Mouse (Mus musculus): Measurements from ENCODE around the gene Armc2. TPM values are rescaled to one million over a fixed set of nuclear protein-coding genes. Genes with fewer than 3 reads are reported as not detected.
A peak's percentile ranks its signal among the peaks of the same experiment; 100 is the strongest.

Armc2 gene
- polyA plus RNA-seq, 1 experiment = 0.50 TPM

GRCm38 (mm10) chr10:42003576-42003975, 14.7 kb downstream of the Armc2 start:
- no peaks in the 10 kb centered on the region for H3K4me1 ChIP-seq (ENCODE audit: control insufficient read depth, insufficient read depth, low read length)
- no peak for DNase-seq
- H3K27me3 ChIP-seq (replicated peaks; ENCODE audit: control insufficient read depth, insufficient read depth, low read length) = no peaks in the 10 kb centered on the region
- no peak for TF ChIP-seq CTCF (conservative IDR thresholded peaks at IDR 0.05; ENCODE audit: insufficient read depth, insufficient read length, low read depth, low read length)
- no peak for TF ChIP-seq POLR2A (IDR thresholded peaks at IDR 0.05; ENCODE audit: low read depth, low read length)
- H3K36me3 ChIP-seq (ENCODE audit: control insufficient read depth, insufficient read depth, low read length) = no peaks in the 10 kb centered on the region
- H3K4me3 ChIP-seq (ENCODE audit: insufficient read depth, low read depth, low read length) = no peak overlapping the region
- WGBS = 84% methylated on average over 1 of the region's 1 CpGs
- no peak overlapping the region for H3K27ac ChIP-seq (ENCODE audit: insufficient read depth, low read depth, low read length)

DNA sequence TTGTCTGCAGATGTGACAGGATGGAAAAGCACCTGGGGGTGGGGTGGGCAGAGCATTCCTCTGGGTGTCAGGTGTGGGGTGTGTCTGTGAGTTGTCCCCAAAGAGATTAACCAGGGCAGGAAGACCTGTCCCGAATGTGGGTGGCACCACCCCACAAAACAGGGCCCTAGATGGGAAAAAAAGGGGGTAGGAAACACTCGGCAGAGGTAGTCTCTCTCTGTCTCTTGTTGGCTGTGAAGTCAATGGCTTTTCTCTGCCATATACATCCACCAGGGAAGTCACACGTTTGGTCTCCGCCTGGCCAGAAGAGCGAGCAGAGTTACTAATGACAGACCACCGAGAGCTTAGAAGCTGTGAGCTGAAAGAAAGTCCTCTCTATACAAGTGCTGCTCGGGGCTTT, 15.8 kb downstream of the Armc2 start:
- no peak for TF ChIP-seq POLR2A (IDR thresholded peaks at IDR 0.05; ENCODE audit: low read depth, low read length)
- no peak for TF ChIP-seq CTCF (conservative IDR thresholded peaks at IDR 0.05; ENCODE audit: insufficient read depth, insufficient read length, low read depth, low read length)
- H3K4me1 ChIP-seq (ENCODE audit: control insufficient read depth, insufficient read depth, low read length) = no peaks in the 10 kb centered on the region
- H3K27me3 ChIP-seq (replicated peaks; ENCODE audit: control insufficient read depth, insufficient read depth, low read length) = no peaks in the 10 kb centered on the region
- no peak for DNase-seq
- H3K4me3 ChIP-seq (ENCODE audit: insufficient read depth, low read depth, low read length) = no peak overlapping the region
- H3K27ac ChIP-seq (ENCODE audit: insufficient read depth, low read depth, low read length) = no peak overlapping the region
- no peaks in the 10 kb centered on the region for H3K36me3 ChIP-seq (ENCODE audit: control insufficient read depth, insufficient read depth, low read length)
- WGBS = 85% methylated on average over 7 of the region's 7 CpGs

DNA sequence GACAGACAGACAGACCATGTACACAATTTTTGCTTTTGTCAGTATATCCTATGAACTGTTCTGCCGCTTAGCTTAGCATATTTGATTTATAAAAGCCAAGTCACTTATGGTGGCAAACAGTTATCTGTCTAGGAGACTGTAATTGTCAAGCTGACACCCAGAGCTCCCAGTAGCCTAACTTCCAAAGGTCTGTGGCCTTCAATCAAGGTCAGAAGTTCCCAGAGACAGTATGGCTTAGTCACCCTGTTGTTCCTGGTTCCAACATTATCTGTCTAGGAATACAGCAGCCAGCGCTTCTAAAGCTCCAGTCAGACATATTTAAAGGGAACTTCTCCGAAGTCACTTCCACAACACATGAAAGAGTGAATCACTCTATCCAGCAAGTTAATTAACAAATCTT, 17.0 kb downstream of the Armc2 start:
- no peaks in the 10 kb centered on the region for H3K36me3 ChIP-seq (ENCODE audit: control insufficient read depth, insufficient read depth, low read length)
- 90% methylated on average over 3 of the region's 3 CpGs for WGBS
- DNase-seq = no peak
- H3K4me3 ChIP-seq (ENCODE audit: insufficient read depth, low read depth, low read length) = no peak overlapping the region
- no peaks in the 10 kb centered on the region for H3K27me3 ChIP-seq (replicated peaks; ENCODE audit: control insufficient read depth, insufficient read depth, low read length)
- no peak overlapping the region for H3K27ac ChIP-seq (ENCODE audit: insufficient read depth, low read depth, low read length)
- no peaks in the 10 kb centered on the region for H3K4me1 ChIP-seq (ENCODE audit: control insufficient read depth, insufficient read depth, low read length)
- TF ChIP-seq POLR2A (IDR thresholded peaks at IDR 0.05; ENCODE audit: low read depth, low read length) = no peak

GRCm38 (mm10) chr10:41997691-41998178, 20.5 kb downstream of the Armc2 start:
- no peak overlapping the region for H3K4me3 ChIP-seq (ENCODE audit: insufficient read depth, low read depth, low read length)
- 11% methylated on average over 1 of the region's 1 CpGs for WGBS
- H3K27me3 ChIP-seq (replicated peaks; ENCODE audit: control insufficient read depth, insufficient read depth, low read length) = no peaks in the 10 kb centered on the region
- no peaks in the 10 kb centered on the region for H3K36me3 ChIP-seq (ENCODE audit: control insufficient read depth, insufficient read depth, low read length)
- no peaks in the 10 kb centered on the region for H3K4me1 ChIP-seq (ENCODE audit: control insufficient read depth, insufficient read depth, low read length)
- H3K27ac ChIP-seq (ENCODE audit: insufficient read depth, low read depth, low read length) = no peak overlapping the region
- TF ChIP-seq CTCF (conservative IDR thresholded peaks at IDR 0.05; ENCODE audit: insufficient read depth, insufficient read length, low read depth, low read length) (no peak), POLR2A (IDR thresholded peaks at IDR 0.05; ENCODE audit: low read depth, low read length) (no peak)
- peak; percentile 88 for DNase-seq

DNA sequence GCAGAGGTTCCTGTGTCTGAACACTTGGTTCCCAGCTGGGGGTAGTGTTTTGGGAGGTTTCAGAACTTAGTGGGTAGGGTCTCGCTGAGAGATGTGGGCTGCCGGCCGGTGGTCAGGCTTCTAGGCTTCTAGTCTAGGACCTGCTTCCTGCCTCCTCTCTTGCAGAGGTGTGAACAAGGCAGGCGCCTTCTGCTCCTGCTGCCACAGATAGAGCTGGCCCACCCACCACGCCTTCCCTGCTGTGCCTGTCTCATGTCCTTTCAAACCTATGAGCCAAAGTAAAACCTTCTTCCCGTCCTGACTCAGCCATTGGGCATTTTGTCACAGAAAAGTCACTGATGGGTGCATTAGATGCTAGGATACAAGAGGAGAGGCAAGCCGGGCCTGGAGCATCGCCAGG, 22.1 kb downstream of the Armc2 start:
- no peaks in the 10 kb centered on the region for H3K4me1 ChIP-seq (ENCODE audit: control insufficient read depth, insufficient read depth, low read length)
- DNase-seq = no peak
- no peak overlapping the region for H3K4me3 ChIP-seq (ENCODE audit: insufficient read depth, low read depth, low read length)
- no peaks in the 10 kb centered on the region for H3K27me3 ChIP-seq (replicated peaks; ENCODE audit: control insufficient read depth, insufficient read depth, low read length)
- 84% methylated on average over 8 of the region's 8 CpGs for WGBS
- H3K27ac ChIP-seq (ENCODE audit: insufficient read depth, low read depth, low read length) = no peak overlapping the region
- no peaks in the 10 kb centered on the region for H3K36me3 ChIP-seq (ENCODE audit: control insufficient read depth, insufficient read depth, low read length)
- TF ChIP-seq POLR2A (IDR thresholded peaks at IDR 0.05; ENCODE audit: low read depth, low read length) (no peak), CTCF (conservative IDR thresholded peaks at IDR 0.05; ENCODE audit: insufficient read depth, insufficient read length, low read depth, low read length) (no peak)

- H3K36me3 ChIP-seq (ENCODE audit: control insufficient read depth, insufficient read depth, low read length) = no peaks in the 10 kb centered on the region
- no peak overlapping the region for H3K27ac ChIP-seq (ENCODE audit: insufficient read depth, low read depth, low read length)
- WGBS = 91% methylated on average over 2 of the region's 2 CpGs
- TF ChIP-seq CTCF (conservative IDR thresholded peaks at IDR 0.05; ENCODE audit: insufficient read depth, insufficient read length, low read depth, low read length) = no peak
- no peak for TF ChIP-seq POLR2A (IDR thresholded peaks at IDR 0.05; ENCODE audit: low read depth, low read length)
- no peak for DNase-seq
- no peak overlapping the region for H3K4me3 ChIP-seq (ENCODE audit: insufficient read depth, low read depth, low read length)
- H3K27me3 ChIP-seq (replicated peaks; ENCODE audit: control insufficient read depth, insufficient read depth, low read length) = no peaks in the 10 kb centered on the region
- no peaks in the 10 kb centered on the region for H3K4me1 ChIP-seq (ENCODE audit: control insufficient read depth, insufficient read depth, low read length)
Measured at GRCm38 (mm10) chr10:41995051-41995450, 23.2 kb downstream of the Armc2 start.

DNA sequence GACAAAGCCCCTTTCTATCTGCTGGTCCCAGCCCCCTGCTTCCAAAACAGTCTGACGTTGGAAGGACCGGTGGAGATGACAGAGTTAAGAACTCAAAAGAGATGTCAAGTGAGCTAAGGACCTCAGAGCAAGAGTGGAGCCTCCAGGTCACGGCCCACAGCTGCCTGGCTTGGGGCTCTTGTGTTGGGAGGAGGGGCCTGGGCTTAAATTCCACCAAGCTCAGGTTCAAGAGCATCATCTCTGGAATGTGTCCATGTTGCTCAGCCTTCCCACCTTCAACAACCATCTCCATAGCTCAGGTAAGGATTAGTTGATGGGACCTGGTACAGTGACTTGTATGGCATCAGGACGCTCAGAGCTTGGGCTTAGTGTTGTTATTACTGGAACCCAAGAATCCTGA, 23.7 kb downstream of the Armc2 start:
- Histone ChIP-seq H3K27ac (ENCODE audit: insufficient read depth, low read depth, low read length) (no peak overlapping the region), H3K4me1 (ENCODE audit: control insufficient read depth, insufficient read depth, low read length) (no peaks in the 10 kb centered on the region), H3K4me3 (ENCODE audit: insufficient read depth, low read depth, low read length) (no peak overlapping the region), H3K27me3 (replicated peaks; ENCODE audit: control insufficient read depth, insufficient read depth, low read length) (no peaks in the 10 kb centered on the region), H3K36me3 (ENCODE audit: control insufficient read depth, insufficient read depth, low read length) (no peaks in the 10 kb centered on the region)
- no peak for DNase-seq
- TF ChIP-seq CTCF (conservative IDR thresholded peaks at IDR 0.05; ENCODE audit: insufficient read depth, insufficient read length, low read depth, low read length) = no peak
- no peak for TF ChIP-seq POLR2A (IDR thresholded peaks at IDR 0.05; ENCODE audit: low read depth, low read length)
- WGBS = 81% methylated on average over 4 of the region's 4 CpGs

DNA sequence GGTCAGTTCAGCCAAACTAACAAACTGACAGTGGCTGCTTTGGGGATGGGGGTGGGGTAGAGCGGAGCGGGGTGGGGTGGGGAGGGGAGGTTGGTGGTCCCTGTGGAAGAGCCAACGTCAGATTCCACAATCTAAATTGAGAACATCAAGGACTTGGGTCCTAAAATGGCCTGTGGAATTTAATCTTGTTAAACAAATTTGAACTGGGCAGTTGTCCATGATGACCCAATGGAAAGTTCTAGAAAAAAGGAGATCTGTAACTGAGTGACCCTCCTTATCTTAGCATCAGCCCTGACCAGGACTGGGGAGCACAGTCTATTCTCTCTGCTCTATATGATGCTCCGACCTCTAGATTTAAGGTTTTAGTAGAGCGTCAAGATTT, 26.2 kb downstream of the Armc2 start:
- DNase-seq = peak; percentile 46
- Histone ChIP-seq H3K27me3 (replicated peaks; ENCODE audit: control insufficient read depth, insufficient read depth, low read length) (no peaks in the 10 kb centered on the region), H3K27ac (ENCODE audit: insufficient read depth, low read depth, low read length) (no peak overlapping the region), H3K4me1 (ENCODE audit: control insufficient read depth, insufficient read depth, low read length) (peaks cover 5% of the 10 kb centered on the region; the same call in 1 of the 2 replicates), H3K4me3 (ENCODE audit: insufficient read depth, low read depth, low read length) (no peak overlapping the region), H3K36me3 (ENCODE audit: control insufficient read depth, insufficient read depth, low read length) (no peaks in the 10 kb centered on the region)
- no peak for TF ChIP-seq POLR2A (IDR thresholded peaks at IDR 0.05; ENCODE audit: low read depth, low read length)
- TF ChIP-seq CTCF (conservative IDR thresholded peaks at IDR 0.05; ENCODE audit: insufficient read depth, insufficient read length, low read depth, low read length) = no peak
- WGBS = 80% methylated on average over 5 of the region's 5 CpGs
